Mouse (Mus musculus): Measurements from ENCODE around the gene Ano2. TPM values are rescaled to one million over a fixed set of nuclear protein-coding genes. Genes with fewer than 3 reads are reported as not detected.

Gene Ano2
- polyA plus RNA-seq, 1 experiment from 2014 or later = 0.20 TPM

- Histone ChIP-seq H3K36me3 (no peaks in the 10 kb centered on the region), H3K4me3 (no peak overlapping the region), H3K9me3 (no peaks in the 10 kb centered on the region), H3K27me3 (no peaks in the 10 kb centered on the region), H3K4me2 (replicated peaks) (no peak overlapping the region), H3K4me1 (no peaks in the 10 kb centered on the region), H3K9ac (replicated peaks) (no peak overlapping the region), H3K27ac (replicated peaks) (no peak overlapping the region)
- ATAC-seq (replicated peaks) = no peak
- WGBS = 79% methylated on average over 3 of the region's 3 CpGs
Observed at GRCm38 (mm10) chr6:125748646-125749045, 58.4 kb downstream of the Ano2 start.

GRCm38 (mm10) chr6:125762851-125763519 lies 72.8 kb downstream of the Ano2 start:
- H3K27me3 ChIP-seq = no peaks in the 10 kb centered on the region
- WGBS = 79% methylated on average over 11 of the region's 11 CpGs
- no peak overlapping the region for H3K4me3 ChIP-seq
- no peaks in the 10 kb centered on the region for H3K36me3 ChIP-seq
- H3K9me3 ChIP-seq = no peaks in the 10 kb centered on the region
- no peak for ATAC-seq (replicated peaks)
- H3K27ac ChIP-seq (replicated peaks) = no peak overlapping the region
- no peaks in the 10 kb centered on the region for H3K4me1 ChIP-seq
- H3K4me2 ChIP-seq (replicated peaks) = no peak overlapping the region
- no peak overlapping the region for H3K9ac ChIP-seq (replicated peaks)

GRCm38 (mm10) chr6:125773256-125773655 lies 83.0 kb downstream of the Ano2 start:
- Histone ChIP-seq H3K4me1 (no peaks in the 10 kb centered on the region), H3K27ac (replicated peaks) (no peak overlapping the region), H3K27me3 (no peaks in the 10 kb centered on the region), H3K36me3 (no peaks in the 10 kb centered on the region), H3K4me3 (no peak overlapping the region), H3K9ac (replicated peaks) (no peak overlapping the region), H3K9me3 (no peaks in the 10 kb centered on the region), H3K4me2 (replicated peaks) (no peak overlapping the region)
- 68% methylated on average over 5 of the region's 5 CpGs for WGBS
- no peak for ATAC-seq (replicated peaks)

GRCm38 (mm10) chr6:125776291-125776690 lies 86.1 kb downstream of the Ano2 start:
- no peak overlapping the region for H3K4me3 ChIP-seq
- H3K27ac ChIP-seq (replicated peaks) = no peak overlapping the region
- H3K4me2 ChIP-seq (replicated peaks) = no peak overlapping the region
- H3K4me1 ChIP-seq = no peaks in the 10 kb centered on the region
- no peaks in the 10 kb centered on the region for H3K36me3 ChIP-seq
- no peak for ATAC-seq (replicated peaks)
- no peak overlapping the region for H3K9ac ChIP-seq (replicated peaks)
- WGBS = 82% methylated on average over 5 of the region's 5 CpGs
- H3K27me3 ChIP-seq = no peaks in the 10 kb centered on the region
- no peaks in the 10 kb centered on the region for H3K9me3 ChIP-seq

- Histone ChIP-seq H3K4me3 (no peak overlapping the region), H3K9me3 (no peaks in the 10 kb centered on the region), H3K27me3 (no peaks in the 10 kb centered on the region), H3K9ac (replicated peaks) (no peak overlapping the region), H3K36me3 (no peaks in the 10 kb centered on the region), H3K27ac (replicated peaks) (no peak overlapping the region), H3K4me2 (replicated peaks) (no peak overlapping the region), H3K4me1 (no peaks in the 10 kb centered on the region)
- 81% methylated on average over 8 of the region's 8 CpGs for WGBS
- no peak for ATAC-seq (replicated peaks)
Observed at GRCm38 (mm10) chr6:125802954-125803353, 112.7 kb downstream of the Ano2 start.

GRCm38 (mm10) chr6:125803364-125804011 lies 113.3 kb downstream of the Ano2 start:
- Histone ChIP-seq H3K4me1 (no peaks in the 10 kb centered on the region), H3K36me3 (no peaks in the 10 kb centered on the region), H3K4me3 (no peak overlapping the region), H3K9ac (replicated peaks) (no peak overlapping the region), H3K4me2 (replicated peaks) (no peak overlapping the region), H3K27me3 (no peaks in the 10 kb centered on the region), H3K27ac (replicated peaks) (no peak overlapping the region), H3K9me3 (no peaks in the 10 kb centered on the region)
- 28% methylated on average over 20 of the region's 20 CpGs for WGBS
- no peak for ATAC-seq (replicated peaks)

GRCm38 (mm10) chr6:125808996-125809649 lies 118.9 kb downstream of the Ano2 start:
- H3K4me3 ChIP-seq = no peak overlapping the region
- no peaks in the 10 kb centered on the region for H3K9me3 ChIP-seq
- H3K9ac ChIP-seq (replicated peaks) = no peak overlapping the region
- H3K36me3 ChIP-seq = no peaks in the 10 kb centered on the region
- ATAC-seq (replicated peaks) = no peak
- no peaks in the 10 kb centered on the region for H3K4me1 ChIP-seq
- H3K27ac ChIP-seq (replicated peaks) = no peak overlapping the region
- H3K4me2 ChIP-seq (replicated peaks) = no peak overlapping the region
- WGBS = 85% methylated on average over 9 of the region's 9 CpGs
- H3K27me3 ChIP-seq = no peaks in the 10 kb centered on the region

GRCm38 (mm10) chr6:125811395-125811794 lies 121.2 kb downstream of the Ano2 start:
- Histone ChIP-seq H3K4me2 (replicated peaks) (no peak overlapping the region), H3K9me3 (no peaks in the 10 kb centered on the region), H3K9ac (replicated peaks) (no peak overlapping the region), H3K36me3 (no peaks in the 10 kb centered on the region), H3K4me3 (no peak overlapping the region), H3K4me1 (no peaks in the 10 kb centered on the region), H3K27me3 (no peaks in the 10 kb centered on the region), H3K27ac (replicated peaks) (no peak overlapping the region)
- 49% methylated on average over 2 of the region's 2 CpGs for WGBS
- ATAC-seq (replicated peaks) = no peak

- no peaks in the 10 kb centered on the region for H3K36me3 ChIP-seq
- H3K9me3 ChIP-seq = no peaks in the 10 kb centered on the region
- no peak overlapping the region for H3K27ac ChIP-seq (replicated peaks)
- H3K9ac ChIP-seq (replicated peaks) = no peak overlapping the region
- no peak overlapping the region for H3K4me3 ChIP-seq
- H3K4me1 ChIP-seq = no peaks in the 10 kb centered on the region
- WGBS = 82% methylated on average over 4 of the region's 4 CpGs
- H3K27me3 ChIP-seq = no peaks in the 10 kb centered on the region
- no peak overlapping the region for H3K4me2 ChIP-seq (replicated peaks)
- ATAC-seq (replicated peaks) = no peak
Observed at GRCm38 (mm10) chr6:125838121-125838520, 147.9 kb downstream of the Ano2 start.

- Histone ChIP-seq H3K36me3 (no peaks in the 10 kb centered on the region), H3K9ac (replicated peaks) (no peak overlapping the region), H3K27me3 (no peaks in the 10 kb centered on the region), H3K4me2 (replicated peaks) (no peak overlapping the region), H3K4me1 (no peaks in the 10 kb centered on the region), H3K9me3 (no peaks in the 10 kb centered on the region), H3K27ac (replicated peaks) (no peak overlapping the region), H3K4me3 (no peak overlapping the region)
- 86% methylated on average over 3 of the region's 3 CpGs for WGBS
- ATAC-seq (replicated peaks) = no peak
Observed at GRCm38 (mm10) chr6:125841284-125841683, 151.1 kb downstream of the Ano2 start.

- Histone ChIP-seq H3K27me3 (no peaks in the 10 kb centered on the region), H3K9me3 (no peaks in the 10 kb centered on the region), H3K4me1 (no peaks in the 10 kb centered on the region), H3K36me3 (no peaks in the 10 kb centered on the region), H3K27ac (replicated peaks) (no peak overlapping the region), H3K4me3 (no peak overlapping the region), H3K9ac (replicated peaks) (no peak overlapping the region), H3K4me2 (replicated peaks) (no peak overlapping the region)
- ATAC-seq (replicated peaks) = no peak
- 86% methylated on average over 4 of the region's 4 CpGs for WGBS
Observed at GRCm38 (mm10) chr6:125851196-125851595, 161.0 kb downstream of the Ano2 start.

- Histone ChIP-seq H3K9me3 (no peaks in the 10 kb centered on the region), H3K4me1 (no peaks in the 10 kb centered on the region), H3K27me3 (no peaks in the 10 kb centered on the region), H3K9ac (replicated peaks) (no peak overlapping the region), H3K4me2 (replicated peaks) (no peak overlapping the region), H3K36me3 (no peaks in the 10 kb centered on the region), H3K4me3 (no peak overlapping the region), H3K27ac (replicated peaks) (no peak overlapping the region)
- WGBS = 66% methylated on average over 1 of the region's 1 CpGs
- no peak; the same call in 1 of the 2 replicates for ATAC-seq (replicated peaks)
Observed at GRCm38 (mm10) chr6:125858294-125858693, 168.1 kb downstream of the Ano2 start.

All from forebrain, embryonic 15.5 days (tissue).